Comparison of ENCODE assay signal across 16 mouse cellular contexts in genomic region chr2:26602631-26603030, GRCm38 (mm10). TPM values are rescaled to one million over a fixed set of nuclear protein-coding genes. Genes with fewer than 3 reads are reported as not detected.
DNase-seq lines count a peak whose midpoint lies in the region; ATAC-seq and TF ChIP-seq lines count a peak whose summit lies in the region.
"Had no signal": no experiment of that assay in that cellular context is flagged by ENCODE, and none has a peak within 500 bp of the region (broad histone marks: within the 10 kb centered on the region; RNA-seq: fewer than 3 reads in every experiment).

No protein-coding gene starts in this region.

- peaks cover 34% of the 10 kb centered on the region for H3K4me1 ChIP-seq in heart, embryonic 15.5 days (replicated peaks)
- H3K4me1 ChIP-seq in ES-Bruce4 (ENCODE audit: control insufficient read depth, insufficient read depth, low read length), result no peaks in the 10 kb centered on the region
- H3K4me1 ChIP-seq in embryonic facial prominence, embryonic 10.5 days, result peaks cover 41% of the 10 kb centered on the region
- peaks cover 23% of the 10 kb centered on the region for H3K4me1 ChIP-seq in liver, embryonic 11.5 days (replicated peaks; ENCODE audit: control insufficient read depth, insufficient read depth, low read length)
- peaks cover 20% of the 10 kb centered on the region for H3K4me1 ChIP-seq in midbrain, embryonic 13.5 days (replicated peaks)

- TF ChIP-seq CTCF in ES-Bruce4 (IDR thresholded peaks at IDR 0.05; ENCODE audit: low read depth, low read length), result no peak

- no peaks in the 10 kb centered on the region for H3K36me3 ChIP-seq in heart, embryonic 15.5 days
- no peaks in the 10 kb centered on the region for H3K36me3 ChIP-seq in ES-Bruce4 (ENCODE audit: control insufficient read depth, insufficient read depth, low read length, poor library complexity, severe bottlenecking)
- no peaks in the 10 kb centered on the region for H3K36me3 ChIP-seq in embryonic facial prominence, embryonic 10.5 days (replicated peaks)
- no peaks in the 10 kb centered on the region for H3K36me3 ChIP-seq in liver, embryonic 11.5 days (ENCODE audit: control insufficient read depth, insufficient read depth, low read length)
- H3K36me3 ChIP-seq in midbrain, embryonic 13.5 days, result no peaks in the 10 kb centered on the region
- H3K36me3 ChIP-seq: forebrain, embryonic 12.5 days had no signal

- no peak for ATAC-seq in heart, embryonic 15.5 days (replicated peaks; ENCODE audit: insufficient number of reproducible peaks, insufficient read depth, low FRiP score, low read depth)
- no peak for ATAC-seq in liver, embryonic 11.5 days (replicated peaks; ENCODE audit: low FRiP score)
- ATAC-seq in midbrain, embryonic 13.5 days, result no peak

- DNase-seq in heart, postnatal 14 days, result no peak
- no peak for DNase-seq in embryonic facial prominence, embryonic 10.5 days (ENCODE audit: low spot score)
- no peak for DNase-seq in liver, embryonic 11.5 days (ENCODE audit: low spot score)
- DNase-seq in retina, postnatal 1 day, result no peak
- no peak for DNase-seq in left cerebral cortex, adult 9 months (ENCODE audit: low spot score in 2 of 2)
- DNase-seq: cerebellum, adult 9-11 months had no signal

- H3K4me2 ChIP-seq in heart, embryonic 15.5 days, result peak overlapping the region; percentile 90
- peak overlapping the region; percentile 91 for H3K4me2 ChIP-seq in liver, embryonic 11.5 days
- H3K4me2 ChIP-seq in midbrain, embryonic 13.5 days (replicated peaks), result no peak overlapping the region

- no peak overlapping the region for H3K27ac ChIP-seq in heart, embryonic 15.5 days
- no peak overlapping the region for H3K27ac ChIP-seq in ES-Bruce4 (ENCODE audit: insufficient read depth, low read length)
- H3K27ac ChIP-seq in embryonic facial prominence, embryonic 10.5 days (replicated peaks), result no peak overlapping the region
- no peak overlapping the region for H3K27ac ChIP-seq in liver, embryonic 11.5 days (ENCODE audit: low read depth, low read length)
- no peak overlapping the region for H3K27ac ChIP-seq in midbrain, embryonic 13.5 days
- H3K27ac ChIP-seq: forebrain, embryonic 12.5 days had no signal

- 76% methylated on average over 5 of the region's 5 CpGs for WGBS in heart, embryonic 15.5 days
- 84% methylated on average over 5 of the region's 5 CpGs for WGBS in embryonic facial prominence, embryonic 10.5 days
- 84% methylated on average over 5 of the region's 5 CpGs for WGBS in liver, embryonic 11.5 days
- WGBS in midbrain, embryonic 13.5 days, result 84% methylated on average over 5 of the region's 5 CpGs

- no peak for TF ChIP-seq POLR2A in ES-Bruce4 (IDR thresholded peaks at IDR 0.05; ENCODE audit: insufficient read depth, low read length)

- H3K27me3 ChIP-seq in heart, embryonic 15.5 days, result no peaks in the 10 kb centered on the region
- H3K27me3 ChIP-seq in ES-Bruce4 (ENCODE audit: control insufficient read depth, insufficient read depth, low read length, poor library complexity, severe bottlenecking), result no peaks in the 10 kb centered on the region
- peaks cover 64% of the 10 kb centered on the region for H3K27me3 ChIP-seq in embryonic facial prominence, embryonic 10.5 days (replicated peaks; ENCODE audit: low read depth, poor library complexity, severe bottlenecking)
- H3K27me3 ChIP-seq in liver, embryonic 11.5 days (replicated peaks; ENCODE audit: control insufficient read depth, insufficient read depth, low read length), result no peaks in the 10 kb centered on the region
- H3K27me3 ChIP-seq in midbrain, embryonic 13.5 days, result peaks cover 49% of the 10 kb centered on the region

- H3K9me3 ChIP-seq in heart, embryonic 15.5 days (replicated peaks), result no peaks in the 10 kb centered on the region
- no peaks in the 10 kb centered on the region for H3K9me3 ChIP-seq in ES-Bruce4 (replicated peaks; ENCODE audit: control insufficient read depth, insufficient read depth, low read length, poor library complexity, severe bottlenecking)
- H3K9me3 ChIP-seq in embryonic facial prominence, embryonic 10.5 days, result no peaks in the 10 kb centered on the region
- H3K9me3 ChIP-seq in liver, embryonic 11.5 days (ENCODE audit: control insufficient read depth, low read length), result no peaks in the 10 kb centered on the region
- no peaks in the 10 kb centered on the region for H3K9me3 ChIP-seq in midbrain, embryonic 13.5 days
- H3K9me3 ChIP-seq: forebrain, embryonic 12.5 days had no signal

- peak overlapping the region; percentile 77; the same call in 1 of the 2 replicates for H3K9ac ChIP-seq in heart, embryonic 15.5 days
- H3K9ac ChIP-seq in ES-Bruce4 (ENCODE audit: low read depth, poor library complexity, severe bottlenecking), result peak overlapping the region; percentile 74
- H3K9ac ChIP-seq in liver, embryonic 11.5 days (ENCODE audit: low read depth, low read length), result peak overlapping the region; percentile 79; the same call in 1 of the 2 replicates
- no peak overlapping the region for H3K9ac ChIP-seq in midbrain, embryonic 13.5 days (replicated peaks)

- intact Hi-C loops in heart, postnatal 14 days (cut with DNase I), result no loop called here

- TF ChIP-seq EP300 in ES-Bruce4 (IDR thresholded peaks at IDR 0.05; ENCODE audit: insufficient read depth, low read depth, low read length), result no peak

- H3K4me3 ChIP-seq in heart, embryonic 15.5 days, result peak overlapping the region; percentile 66
- H3K4me3 ChIP-seq in ES-Bruce4 (ENCODE audit: low read depth, low read length), result peak overlapping the region; percentile 93
- peak overlapping the region; percentile 74 for H3K4me3 ChIP-seq in embryonic facial prominence, embryonic 10.5 days
- peak overlapping the region; percentile 70 for H3K4me3 ChIP-seq in liver, embryonic 11.5 days (ENCODE audit: low read depth, low read length)
- no peak overlapping the region for H3K4me3 ChIP-seq in midbrain, embryonic 13.5 days (replicated peaks)

RNA-seq across cellular contexts. Expression of gene Agpat2, which starts 1.6 kb away (rescaled TPM):
- polyA plus RNA-seq in heart, embryonic 15.5 days (2015; fragmentation: Nextera tagmentation; extraction: Ambion mirVana), result 19.9 and 26.3 TPM in 2 replicates
- total RNA-seq in heart, postnatal 14 days (2021), result 10 to 100 TPM; 47.8 to 51.8 TPM
- 19.7 and 21.0 TPM in 2 replicates for polyA plus RNA-seq in ES-Bruce4 (2011; ENCODE audit: insufficient read depth, insufficient read length, low read depth, missing spikeins)
- 12.4 and 12.9 TPM in 2 replicates for polyA plus RNA-seq in embryonic facial prominence, embryonic 10.5 days (2016; fragmentation: Nextera tagmentation; extraction: Ambion mirVana)
- 36.1 and 40.1 TPM in 2 replicates for polyA plus RNA-seq in liver, embryonic 11.5 days (2014; fragmentation: Nextera tagmentation; extraction: Ambion mirVana)
- 4.0 and 5.3 TPM in 2 replicates for polyA plus RNA-seq in midbrain, embryonic 13.5 days (2015; fragmentation: Nextera tagmentation; extraction: Ambion mirVana)

RNA-seq across cellular contexts. Expression of gene Gm20532, which starts 16.2 kb away (rescaled TPM):
- not detected in 2 replicates for polyA plus RNA-seq in heart, embryonic 15.5 days (2015; fragmentation: Nextera tagmentation; extraction: Ambion mirVana)
- not detected for total RNA-seq in heart, postnatal 14 days (2021)
- not detected in 2 replicates for polyA plus RNA-seq in ES-Bruce4 (2011; ENCODE audit: insufficient read depth, insufficient read length, low read depth, missing spikeins)
- not detected in 2 replicates for polyA plus RNA-seq in embryonic facial prominence, embryonic 10.5 days (2016; fragmentation: Nextera tagmentation; extraction: Ambion mirVana)
- not detected in 2 replicates for polyA plus RNA-seq in liver, embryonic 11.5 days (2014; fragmentation: Nextera tagmentation; extraction: Ambion mirVana)
- polyA plus RNA-seq in midbrain, embryonic 13.5 days (2015; fragmentation: Nextera tagmentation; extraction: Ambion mirVana), result not detected in 2 replicates
- total RNA-seq: adrenal gland, adult 18-20 months; heart, postnatal 36 days; layer of hippocampus, postnatal 10 days; megakaryocyte progenitor cell, adult 5-6 weeks had no signal
- polyA plus RNA-seq: forebrain, embryonic 12.5 days; neural tube, embryonic 14.5 days; spleen, adult 2 months had no signal

RNA-seq across cellular contexts. Expression of gene Egfl7, which starts 22.8 kb away (rescaled TPM):
- polyA plus RNA-seq in heart, embryonic 15.5 days (2015; fragmentation: Nextera tagmentation; extraction: Ambion mirVana), result 159 and 197 TPM in 2 replicates
- 100 to 1,000 TPM; 224 to 237 TPM for total RNA-seq in heart, postnatal 14 days (2021)
- polyA plus RNA-seq in ES-Bruce4 (2011; ENCODE audit: insufficient read depth, insufficient read length, low read depth, missing spikeins), result 37.7 and 41.1 TPM in 2 replicates
- polyA plus RNA-seq in embryonic facial prominence, embryonic 10.5 days (2016; fragmentation: Nextera tagmentation; extraction: Ambion mirVana), result 93.2 and 96.6 TPM in 2 replicates
- polyA plus RNA-seq in liver, embryonic 11.5 days (2014; fragmentation: Nextera tagmentation; extraction: Ambion mirVana), result 161 and 181 TPM in 2 replicates
- 44.9 and 55.9 TPM in 2 replicates for polyA plus RNA-seq in midbrain, embryonic 13.5 days (2015; fragmentation: Nextera tagmentation; extraction: Ambion mirVana)

RNA-seq across cellular contexts. Expression of gene Fam69b, which starts 25.6 kb away (rescaled TPM):
- 12.2 and 18.0 TPM in 2 replicates for polyA plus RNA-seq in heart, embryonic 15.5 days (2015; fragmentation: Nextera tagmentation; extraction: Ambion mirVana)
- 10 to 100 TPM; 15.4 to 17.0 TPM for total RNA-seq in heart, postnatal 14 days (2021)
- 4.9 and 5.3 TPM in 2 replicates for polyA plus RNA-seq in ES-Bruce4 (2011; ENCODE audit: insufficient read depth, insufficient read length, low read depth, missing spikeins)
- 39.9 and 43.8 TPM in 2 replicates for polyA plus RNA-seq in embryonic facial prominence, embryonic 10.5 days (2016; fragmentation: Nextera tagmentation; extraction: Ambion mirVana)
- 10.5 and 11.1 TPM in 2 replicates for polyA plus RNA-seq in liver, embryonic 11.5 days (2014; fragmentation: Nextera tagmentation; extraction: Ambion mirVana)
- 112 and 118 TPM in 2 replicates for polyA plus RNA-seq in midbrain, embryonic 13.5 days (2015; fragmentation: Nextera tagmentation; extraction: Ambion mirVana)
